Mouse (Mus musculus) lung, embryonic 16.5 days (tissue): ENCODE measurements around the gene Cfap73. TPM values are rescaled to one million over a fixed set of nuclear protein-coding genes. Genes with fewer than 3 reads are reported as not detected.

ENCODE experiments used
- ATAC-seq: fragments of 200-750 bp; cut with Nextera tagmentation; 2 replicates; pipeline ENCODE4 v1.8.0; 2017; ENCODE audit warnings: low read depth, mild to moderate bottlenecking, moderate library complexity
- H3K27ac ChIP-seq: fragments of 300-500 bp; sonication (generic); 2 replicates; pipeline ENCODE4 v1.5.1; 2014; ENCODE audit warnings: mild to moderate bottlenecking, control low read depth, low read length
- H3K27me3 ChIP-seq: fragments of 300-500 bp; sonication (generic); 2 replicates; pipeline ENCODE4 v1.6.1; 2014; ENCODE audit warnings: low read depth, low read length, mixed read lengths; ENCODE audit not compliant: control insufficient read depth, insufficient read depth
- H3K36me3 ChIP-seq: fragments of 300-500 bp; sonication (generic); 2 replicates; pipeline ENCODE4 v1.6.1; 2014; ENCODE audit warnings: low read length; ENCODE audit not compliant: control insufficient read depth, insufficient read depth
- H3K4me1 ChIP-seq: fragments of 300-500 bp; sonication (generic); replicated peaks from 2 replicates; pipeline ENCODE4 v1.6.1; 2014; ENCODE audit warnings: low read length, mixed read lengths; ENCODE audit not compliant: control insufficient read depth, insufficient read depth
- H3K4me2 ChIP-seq: fragments of 300-500 bp; sonication (generic); 2 replicates; pipeline ENCODE4 v1.6.1; 2014; ENCODE audit warnings: low read depth, low read length, control low read depth
- H3K4me3 ChIP-seq: fragments of 300-500 bp; sonication (generic); 2 replicates; pipeline ENCODE4 v1.5.1; 2014; ENCODE audit warnings: mild to moderate bottlenecking, low read length, control low read depth
- H3K9ac ChIP-seq: fragments of 300-500 bp; sonication (generic); 2 replicates; pipeline ENCODE4 v1.6.1; 2014; ENCODE audit warnings: low read length, control low read depth
- H3K9me3 ChIP-seq: fragments of 300-500 bp; sonication (generic); 2 replicates; pipeline ENCODE4 v1.6.1; 2016; ENCODE audit warnings: low read length; ENCODE audit not compliant: control insufficient read depth
- WGBS: fragments of 180-500 bp; shearing (Covaris S2); extraction: QIAGEN DNeasy Blood & Tissue Kit; methylation state at CpG from one replicate; pipeline ENCODE4 v1.1.7; 2014; 5-methylcytosine and 5-hydroxymethylcytosine counted together
- polyA plus RNA-seq: library from polyadenylated mRNA; unstranded; fragments of >200 nt; fragmentation: Nextera tagmentation; extraction: Ambion mirVana; gene quantifications from 2 replicates; pipeline ENCODE4 v1.2.1, GENCODE M21; 2015

Cfap73 gene
- polyA plus RNA-seq, 1 experiment from 2014 or later, result 0.94 TPM

GRCm38 (mm10) chr5:120670132-120670531 is 36.1 kb upstream of the Cfap73 start:
- no peaks in the 10 kb centered on the region for H3K36me3 ChIP-seq
- no peak overlapping the region for H3K9ac ChIP-seq
- H3K4me2 ChIP-seq, result no peak overlapping the region
- H3K27ac ChIP-seq, result no peak overlapping the region
- no peaks in the 10 kb centered on the region for H3K9me3 ChIP-seq
- H3K4me1 ChIP-seq, result no peaks in the 10 kb centered on the region
- H3K4me3 ChIP-seq, result no peak overlapping the region
- 83% methylated on average over 7 of the region's 7 CpGs for WGBS
- H3K27me3 ChIP-seq, result peaks cover 3% of the 10 kb centered on the region
- ATAC-seq, result no peak

- no peak for ATAC-seq
- H3K27me3 ChIP-seq, result peaks cover 3% of the 10 kb centered on the region
- H3K9ac ChIP-seq, result no peak overlapping the region
- WGBS, result 68% methylated on average over 7 of the region's 7 CpGs
- no peaks in the 10 kb centered on the region for H3K36me3 ChIP-seq
- H3K4me2 ChIP-seq, result no peak overlapping the region
- H3K27ac ChIP-seq, result no peak overlapping the region
- no peak overlapping the region for H3K4me3 ChIP-seq
- no peaks in the 10 kb centered on the region for H3K9me3 ChIP-seq
- H3K4me1 ChIP-seq, result no peaks in the 10 kb centered on the region
These were observed 34.7 kb upstream of the Cfap73 start for GRCm38 (mm10) chr5:120668761-120669160.

GRCm38 (mm10) chr5:120664888-120665287 is 30.9 kb upstream of the Cfap73 start:
- H3K4me1 ChIP-seq, result no peaks in the 10 kb centered on the region
- H3K27ac ChIP-seq, result no peak overlapping the region
- peaks cover 3% of the 10 kb centered on the region for H3K27me3 ChIP-seq
- H3K36me3 ChIP-seq, result no peaks in the 10 kb centered on the region
- no peaks in the 10 kb centered on the region for H3K9me3 ChIP-seq
- no peak for ATAC-seq
- no peak overlapping the region for H3K4me2 ChIP-seq
- H3K9ac ChIP-seq, result no peak overlapping the region
- WGBS, result 43% methylated on average over 2 of the region's 2 CpGs
- no peak overlapping the region for H3K4me3 ChIP-seq

- Histone ChIP-seq H3K9ac (no peak overlapping the region), H3K4me2 (no peak overlapping the region), H3K27ac (no peak overlapping the region), H3K4me1 (no peaks in the 10 kb centered on the region), H3K4me3 (no peak overlapping the region), H3K36me3 (no peaks in the 10 kb centered on the region), H3K27me3 (no peaks in the 10 kb centered on the region), H3K9me3 (no peaks in the 10 kb centered on the region)
- 53% methylated on average over 5 of the region's 5 CpGs for WGBS
- no peak for ATAC-seq
These were observed 26.8 kb upstream of the Cfap73 start for GRCm38 (mm10) chr5:120660816-120661215.

GRCm38 (mm10) chr5:120656281-120656751 is 22.3 kb upstream of the Cfap73 start:
- Histone ChIP-seq H3K4me2 (no peak overlapping the region), H3K4me1 (no peaks in the 10 kb centered on the region), H3K27ac (no peak overlapping the region), H3K36me3 (no peaks in the 10 kb centered on the region), H3K9me3 (no peaks in the 10 kb centered on the region), H3K27me3 (peaks cover under 1% of the 10 kb centered on the region; the same call in 1 of the 2 replicates), H3K9ac (no peak overlapping the region), H3K4me3 (no peak overlapping the region)
- WGBS, result 56% methylated on average over 12 of the region's 12 CpGs
- peak; percentile 79 for ATAC-seq

GRCm38 (mm10) chr5:120653873-120654272 is 19.8 kb upstream of the Cfap73 start:
- 89% methylated on average over 2 of the region's 2 CpGs for WGBS
- Histone ChIP-seq H3K4me2 (no peak overlapping the region), H3K27me3 (peaks cover 20% of the 10 kb centered on the region)

GRCm38 (mm10) chr5:120652915-120653701 is 19.1 kb upstream of the Cfap73 start:
- Histone ChIP-seq H3K27me3 (peaks cover 27% of the 10 kb centered on the region), H3K9me3 (no peaks in the 10 kb centered on the region), H3K4me2 (no peak overlapping the region), H3K4me1 (peaks cover 9% of the 10 kb centered on the region), H3K27ac (no peak overlapping the region), H3K36me3 (no peaks in the 10 kb centered on the region), H3K9ac (no peak overlapping the region), H3K4me3 (no peak overlapping the region)
- 72% methylated on average over 28 of the region's 28 CpGs for WGBS
- ATAC-seq, result no peak

More at GRCm38 (mm10) chr5:120653873-120654272, 19.8 kb upstream of the Cfap73 start:
- H3K9ac ChIP-seq, result no peak overlapping the region
- H3K27ac ChIP-seq, result no peak overlapping the region
- no peaks in the 10 kb centered on the region for H3K9me3 ChIP-seq
- peaks cover 5% of the 10 kb centered on the region for H3K4me1 ChIP-seq
- H3K36me3 ChIP-seq, result no peaks in the 10 kb centered on the region
- H3K4me3 ChIP-seq, result no peak overlapping the region
- ATAC-seq, result no peak

- no peak overlapping the region for H3K4me3 ChIP-seq
- WGBS, result 17% methylated on average over 5 of the region's 5 CpGs
- no peaks in the 10 kb centered on the region for H3K9me3 ChIP-seq
- ATAC-seq, result no peak
- H3K27me3 ChIP-seq, result peaks cover 32% of the 10 kb centered on the region
- H3K27ac ChIP-seq, result no peak overlapping the region
- peaks cover 9% of the 10 kb centered on the region for H3K4me1 ChIP-seq
- H3K36me3 ChIP-seq, result no peaks in the 10 kb centered on the region
- H3K9ac ChIP-seq, result no peak overlapping the region
- no peak overlapping the region for H3K4me2 ChIP-seq
These were observed 17.2 kb upstream of the Cfap73 start for GRCm38 (mm10) chr5:120651230-120651629.

- Histone ChIP-seq H3K36me3 (no peaks in the 10 kb centered on the region), H3K9ac (no peak overlapping the region), H3K4me3 (no peak overlapping the region), H3K4me2 (no peak overlapping the region), H3K9me3 (no peaks in the 10 kb centered on the region), H3K27ac (no peak overlapping the region), H3K4me1 (peaks cover 9% of the 10 kb centered on the region), H3K27me3 (peaks cover 32% of the 10 kb centered on the region)
- no peak for ATAC-seq
- WGBS, result 20% methylated on average over 13 of the region's 13 CpGs
These were observed 15.9 kb upstream of the Cfap73 start for GRCm38 (mm10) chr5:120649938-120650337.
